Mouse (Mus musculus) hematopoietic stem cell, adult 5-6 weeks (primary cell): ENCODE results near the gene Lbh. TPM values are rescaled to one million over a fixed set of nuclear protein-coding genes. Genes with fewer than 3 reads are reported as not detected.

ENCODE experiments used
- ATAC-seq, 2 experiments: fragments of 125-278 bp in 1 of 2; replicated peaks in 1 of 2; 2 replicates each; pipeline ENCODE4 v1.8.0; 2016 to 2017; ENCODE audit warnings: inconsistent platforms in 2 of 2, mild to moderate bottlenecking in 2 of 2, moderate number of reproducible peaks in 2 of 2, low read depth in 1 of 2, moderate TSS enrichment in 1 of 2; ENCODE audit not compliant: low FRiP score in 2 of 2, poor library complexity in 2 of 2, severe bottlenecking in 2 of 2, insufficient read depth in 1 of 2, low TSS enrichment in 1 of 2
- total RNA-seq: library from RNA; stranded (forward); fragments of 172-1452, 232-1000 nt; gene quantifications from 2 replicates; pipeline ENCODE4 v1.2.3, GENCODE M21; 2017

The Lbh gene
- total RNA-seq, 1 experiment from 2014 or later = 24.5 TPM

GRCm38 (mm10) chr17:72907777-72908176 is 10.3 kb upstream of the Lbh start:
- no peak for ATAC-seq

GRCm38 (mm10) chr17:72908561-72908960 is 9.5 kb upstream of the Lbh start:
- ATAC-seq = no peak

GRCm38 (mm10) chr17:72909061-72909852 is 8.8 kb upstream of the Lbh start:
- no peak for ATAC-seq

- ATAC-seq = no peak
These were observed 6.8 kb upstream of the Lbh start for GRCm38 (mm10) chr17:72911283-72911682.

GRCm38 (mm10) chr17:72911751-72912150 is 6.4 kb upstream of the Lbh start:
- no peak for ATAC-seq

- ATAC-seq = no peak
These were observed 4.0 kb upstream of the Lbh start for GRCm38 (mm10) chr17:72914082-72914481.

GRCm38 (mm10) chr17:72917241-72918030 is 669 bp upstream of the Lbh start:
- peak; percentile 28 to 52 for ATAC-seq

- peak; percentile 50 for ATAC-seq
These were observed 751 bp downstream of the Lbh start for GRCm38 (mm10) chr17:72918571-72919541.

GRCm38 (mm10) chr17:72919641-72920040 is 1.5 kb downstream of the Lbh start:
- ATAC-seq = no peak

- no peak for ATAC-seq
These were observed 2.3 kb downstream of the Lbh start for GRCm38 (mm10) chr17:72920430-72920829.

GRCm38 (mm10) chr17:72920971-72921370 is 2.9 kb downstream of the Lbh start:
- no peak for ATAC-seq

- ATAC-seq = no peak
These were observed 4.1 kb downstream of the Lbh start for GRCm38 (mm10) chr17:72922206-72922605.

GRCm38 (mm10) chr17:72923283-72923682 is 5.2 kb downstream of the Lbh start:
- ATAC-seq = no peak

GRCm38 (mm10) chr17:72924295-72924694 is 6.2 kb downstream of the Lbh start:
- no peak for ATAC-seq

GRCm38 (mm10) chr17:72925111-72925510 is 7.0 kb downstream of the Lbh start:
- no peak for ATAC-seq

GRCm38 (mm10) chr17:72925804-72926617 is 7.9 kb downstream of the Lbh start:
- no peak for ATAC-seq

GRCm38 (mm10) chr17:72926994-72927393 is 8.9 kb downstream of the Lbh start:
- ATAC-seq = peak; percentile 27 to 42; a peak in 1 of 4 replicates
